8 mouse cellular contexts compared by ENCODE assay signal in the genomic region with DNA sequence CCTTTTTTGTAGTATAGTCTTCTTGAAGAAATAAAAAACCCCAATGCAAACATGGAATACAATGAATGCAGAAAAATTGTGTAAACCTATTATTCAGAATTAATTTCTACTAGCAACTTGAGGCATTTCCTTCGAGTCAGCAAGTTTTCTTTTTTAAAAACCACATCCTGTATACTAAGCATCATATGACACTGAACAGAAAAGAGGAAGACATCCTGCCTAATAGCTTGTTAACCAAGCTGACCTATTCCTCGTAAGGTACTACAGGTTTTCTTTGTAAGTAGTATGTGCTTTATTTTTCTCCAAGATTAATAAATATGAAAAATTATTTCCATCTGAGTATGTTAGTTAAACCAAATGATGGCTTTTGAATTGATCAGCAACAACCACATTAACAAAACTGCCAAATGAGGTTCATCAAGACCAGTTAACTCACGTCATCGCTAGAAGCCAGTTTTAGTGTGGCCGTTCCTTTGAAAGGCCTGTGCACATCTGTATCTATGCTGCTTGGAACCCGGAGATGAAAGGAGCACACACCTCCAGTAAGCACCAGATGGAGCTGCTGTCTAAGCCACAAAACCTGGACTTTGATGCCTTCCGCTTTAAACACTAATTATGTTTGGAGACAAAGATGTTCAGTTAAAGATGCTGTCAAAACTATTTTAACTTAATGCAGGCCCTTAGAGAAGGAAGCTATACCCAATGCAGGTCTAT.
DNase-seq lines count a peak whose midpoint lies in the region; ATAC-seq and TF ChIP-seq lines count a peak whose summit lies in the region.

No protein-coding gene starts in this region.

- no peaks in the 10 kb centered on the region for H3K36me3 ChIP-seq in forebrain, embryonic 13.5 days (ENCODE audit: poor library complexity, severe bottlenecking)
- no peaks in the 10 kb centered on the region for H3K36me3 ChIP-seq in forebrain, embryonic 16.5 days (ENCODE audit: control insufficient read depth, insufficient read depth)
- peaks cover 14% of the 10 kb centered on the region for H3K36me3 ChIP-seq in heart, adult 2 months (ENCODE audit: control insufficient read depth, insufficient read depth, low read length)
- H3K36me3 ChIP-seq in thymus, adult 2 months (ENCODE audit: control insufficient read depth, insufficient read depth, low read length): no peaks in the 10 kb centered on the region

- H3K79me2 ChIP-seq in heart, adult 2 months (replicated peaks; ENCODE audit: control insufficient read depth, insufficient read depth, low read length): peaks cover 2% of the 10 kb centered on the region; the same call in 1 of the 2 replicates

- TF ChIP-seq CTCF in brain, embryonic 14.5 days (IDR thresholded peaks at IDR 0.05; ENCODE audit: borderline replicate concordance, extremely low read depth, insufficient read depth, insufficient read length): peak; percentile 71; the same call in 1 of the 2 replicates
- TF ChIP-seq CTCF in heart, adult 2 months (IDR thresholded peaks at IDR 0.05): peak; percentile 95
- TF ChIP-seq CTCF in thymus, adult 2 months (IDR thresholded peaks at IDR 0.05; ENCODE audit: borderline replicate concordance, control insufficient read depth, extremely low read depth, insufficient read depth, low read length, poor library complexity): no peak

- H3K9ac ChIP-seq in forebrain, embryonic 13.5 days: no peak overlapping the region
- H3K9ac ChIP-seq in forebrain, embryonic 16.5 days (replicated peaks; ENCODE audit: low read depth, low read length): no peak overlapping the region
- no peak overlapping the region for H3K9ac ChIP-seq in heart, adult 2 months (ENCODE audit: low read depth, low read length)

- intact Hi-C loops in heart, adult 2 months (cut with DNase I): loop anchor here (1.0 to 5.0 kb wide), 3 partner anchors 108 to 289 kb away; no protein-coding TSS in a partner anchor

- no peaks in the 10 kb centered on the region for H3K27me3 ChIP-seq in forebrain, embryonic 13.5 days
- H3K27me3 ChIP-seq in forebrain, embryonic 16.5 days (replicated peaks; ENCODE audit: control insufficient read depth, insufficient read depth, low read length): no peaks in the 10 kb centered on the region
- no peaks in the 10 kb centered on the region for H3K27me3 ChIP-seq in heart, adult 2 months (ENCODE audit: control insufficient read depth, insufficient read depth, low read length)
- no peaks in the 10 kb centered on the region for H3K27me3 ChIP-seq in thymus, adult 2 months (ENCODE audit: control insufficient read depth, insufficient read depth, low read length)

- peak; percentile 88 for DNase-seq in 416B (ENCODE audit: low read depth)
- DNase-seq in brain, embryonic 14.5 days (ENCODE audit: low read depth): peak; percentile 81
- DNase-seq in heart, adult 2 months: peak; percentile 53 to 55
- DNase-seq in kidney, postnatal 10 days: peak; percentile 63
- DNase-seq in lung, postnatal 25 days (ENCODE audit: low spot score): peak; percentile 55
- peak; percentile 33 for DNase-seq in thymus, adult 2 months

- no peak overlapping the region for H3K27ac ChIP-seq in forebrain, embryonic 13.5 days
- no peak overlapping the region for H3K27ac ChIP-seq in forebrain, embryonic 16.5 days (ENCODE audit: low read length)
- peak overlapping the region; percentile 52 for H3K27ac ChIP-seq in heart, adult 2 months
- H3K27ac ChIP-seq in thymus, adult 2 months (ENCODE audit: control insufficient read depth, insufficient read depth, low read length): no peak overlapping the region

- TF ChIP-seq EP300 in heart, adult 2 months (IDR thresholded peaks at IDR 0.05; ENCODE audit: insufficient read depth, low read depth, low read length): peak; percentile 95

- TF ChIP-seq POLR2A in brain, embryonic 14.5 days (IDR thresholded peaks at IDR 0.05; ENCODE audit: borderline replicate concordance, extremely low read depth, insufficient read depth, insufficient read length, poor library complexity, severe bottlenecking): no peak
- no peak for TF ChIP-seq POLR2A in heart, adult 2 months (IDR thresholded peaks at IDR 0.05; ENCODE audit: insufficient read depth, low read depth, low read length)
- TF ChIP-seq POLR2A in thymus, adult 2 months (IDR thresholded peaks at IDR 0.05; ENCODE audit: control insufficient read depth, extremely low read depth, insufficient read depth, low read length, poor library complexity): no peak

- H3K9me3 ChIP-seq in forebrain, embryonic 13.5 days (replicated peaks): peaks cover 5% of the 10 kb centered on the region
- peaks cover 6% of the 10 kb centered on the region for H3K9me3 ChIP-seq in forebrain, embryonic 16.5 days (ENCODE audit: control insufficient read depth, low read length)

- H3K4me3 ChIP-seq in forebrain, embryonic 13.5 days: no peak overlapping the region
- no peak overlapping the region for H3K4me3 ChIP-seq in forebrain, embryonic 16.5 days (replicated peaks; ENCODE audit: low read length)
- no peak overlapping the region for H3K4me3 ChIP-seq in heart, adult 2 months
- H3K4me3 ChIP-seq in thymus, adult 2 months (ENCODE audit: control insufficient read depth, insufficient read depth, low read length): no peak overlapping the region

- H3K4me1 ChIP-seq in forebrain, embryonic 13.5 days: no peaks in the 10 kb centered on the region
- H3K4me1 ChIP-seq in forebrain, embryonic 16.5 days (replicated peaks; ENCODE audit: control insufficient read depth, insufficient read depth, low read length): peaks cover 2% of the 10 kb centered on the region; the same call in 1 of the 2 replicates
- peaks cover 16% of the 10 kb centered on the region for H3K4me1 ChIP-seq in heart, adult 2 months (ENCODE audit: control insufficient read depth, insufficient read depth, low read length)
- H3K4me1 ChIP-seq in thymus, adult 2 months (replicated peaks; ENCODE audit: control insufficient read depth, insufficient read depth, low read length): peaks cover 8% of the 10 kb centered on the region

- H3K4me2 ChIP-seq in forebrain, embryonic 13.5 days: no peak overlapping the region
- H3K4me2 ChIP-seq in forebrain, embryonic 16.5 days (ENCODE audit: low read length): no peak overlapping the region

- peak; percentile 53; the same call in 1 of the 2 replicates for ATAC-seq in forebrain, embryonic 13.5 days
- no peak for ATAC-seq in forebrain, embryonic 16.5 days

- WGBS in forebrain, embryonic 13.5 days: 68% methylated on average over 7 of the region's 7 CpGs
- WGBS in forebrain, embryonic 16.5 days: 62% methylated on average over 7 of the region's 7 CpGs
- WGBS in heart, adult 2 months: 24% methylated on average over 7 of the region's 7 CpGs
- 10% methylated on average over 7 of the region's 7 CpGs for WGBS in thymus, adult 2 months

Comparison
In these comparisons a context has a peak if more than half of its experiments do, and no peak if none do; other contexts are left out.
1. DNase-seq: peak in every context shown above with its lines; median percentile 88 in 416B; 81 in brain, embryonic 14.5 days; 63 in kidney, postnatal 10 days; 55 in lung, postnatal 25 days; 54 in heart, adult 2 months; 33 in thymus, adult 2 months.